Mouse (Mus musculus) lung, postnatal 4 days (tissue): Measurements from ENCODE around the gene Hes2.

Experiments
- DNase-seq, 2 experiments: peaks; one replicate each; pipeline ENCODE4 v3.0.0; 2021

The Hes2 gene

GRCm38 (mm10) chr4:152158585-152159284 is at the start of gene Hes2:
Gene Hes2 (plus strand): TSS chr4:152158867.
- DNase-seq, result no peak

- DNase-seq, result no peak
These were observed 49.2 kb upstream of the Hes2 start for GRCm38 (mm10) chr4:152109509-152109908.

GRCm38 (mm10) chr4:152110689-152111088 is 48.0 kb upstream of the Hes2 start:
- DNase-seq, result no peak

GRCm38 (mm10) chr4:152112329-152112728 is 46.3 kb upstream of the Hes2 start:
- DNase-seq, result no peak

GRCm38 (mm10) chr4:152114080-152114479 is 44.6 kb upstream of the Hes2 start:
- DNase-seq, result no peak

- DNase-seq, result no peak
These were observed 42.6 kb upstream of the Hes2 start, which contains the start of gene Tnfrsf25 for GRCm38 (mm10) chr4:152115921-152116612. Gene Tnfrsf25 (plus strand): TSS chr4:152115934.

- DNase-seq, result no peak
These were observed 41.1 kb upstream of the Hes2 start for GRCm38 (mm10) chr4:152117538-152117937.

- DNase-seq, result peak; percentile 64 to 72
These were observed 39.0 kb upstream of the Hes2 start for GRCm38 (mm10) chr4:152119396-152120292.

- no peak for DNase-seq
These were observed 38.1 kb upstream of the Hes2 start for GRCm38 (mm10) chr4:152120311-152121182.

- DNase-seq, result no peak
These were observed 37.5 kb upstream of the Hes2 start for GRCm38 (mm10) chr4:152121183-152121505.

- no peak for DNase-seq
These were observed 34.2 kb upstream of the Hes2 start for GRCm38 (mm10) chr4:152124361-152124961.

- DNase-seq, result peak; percentile 48 to 69
These were observed 33.3 kb upstream of the Hes2 start for GRCm38 (mm10) chr4:152125161-152126025.

- DNase-seq, result no peak
These were observed 32.4 kb upstream of the Hes2 start for GRCm38 (mm10) chr4:152126026-152126920.

- no peak for DNase-seq
These were observed 30.8 kb upstream of the Hes2 start for GRCm38 (mm10) chr4:152127884-152128283.

- DNase-seq, result no peak
These were observed 29.9 kb upstream of the Hes2 start for GRCm38 (mm10) chr4:152128784-152129183.

- DNase-seq, result no peak
These were observed 29.2 kb upstream of the Hes2 start for GRCm38 (mm10) chr4:152129395-152129930.

GRCm38 (mm10) chr4:152130771-152131653 is 27.7 kb upstream of the Hes2 start:
- DNase-seq, result peak; percentile 74 to 78
